Mouse (Mus musculus) small intestine, adult 2 months (tissue): ENCODE data around the gene Eif2b4. TPM values are rescaled to one million over a fixed set of nuclear protein-coding genes. Genes with fewer than 3 reads are reported as not detected.
"Not testable (repeated sequence)": the region's sequence is repeated elsewhere in the genome, so short reads cannot be mapped to it uniquely, and the experiment has no call there.

Experiments
- H3K27ac ChIP-seq: fragments of 200-500 bp; 2 replicates; pipeline ENCODE4 v1.5.1; 2012; ENCODE audit warnings: low read depth, low read length, control low read depth, inconsistent platforms; ENCODE audit not compliant: insufficient read depth
- H3K27me3 ChIP-seq: fragments of 200-500 bp; 2 replicates; pipeline ENCODE4 v1.6.1; 2012; ENCODE audit warnings: mild to moderate bottlenecking, moderate library complexity, low read length, inconsistent platforms; ENCODE audit not compliant: control insufficient read depth, insufficient read depth
- H3K36me3 ChIP-seq: fragments of 200-500 bp; 2 replicates; pipeline ENCODE4 v1.6.1; 2012; ENCODE audit warnings: mild to moderate bottlenecking, low read length, control low read depth, inconsistent platforms; ENCODE audit not compliant: control insufficient read depth, insufficient read depth
- H3K4me1 ChIP-seq: fragments of 200-500 bp; 2 replicates; pipeline ENCODE4 v1.6.1; 2012; ENCODE audit warnings: low read length, inconsistent platforms, mixed read lengths; ENCODE audit not compliant: control insufficient read depth, insufficient read depth, insufficient read length
- H3K4me3 ChIP-seq: fragments of 200-500 bp; 2 replicates; pipeline ENCODE4 v1.5.1; 2012; ENCODE audit warnings: low read depth, mild to moderate bottlenecking, control low read depth, inconsistent platforms, low read length, moderate library complexity
- CTCF ChIP-seq: fragments of 200-500 bp; IDR thresholded peaks from 2 replicates; pipeline ENCODE4 v1.5.1; 2012; ENCODE audit warnings: low read depth, mild to moderate bottlenecking, control low read depth, inconsistent platforms, low read length, moderate library complexity, mixed read lengths; ENCODE audit not compliant: insufficient replicate concordance, insufficient read length; ENCODE audit errors: extremely low read depth
- POLR2A ChIP-seq: fragments of 200-500 bp; IDR thresholded peaks from 2 replicates; pipeline ENCODE4 v1.6.1; 2012; ENCODE audit warnings: low read depth, mild to moderate bottlenecking, control low read depth, inconsistent platforms, low read length, moderate library complexity
- WGBS: fragments of 180-500 bp; shearing (Covaris S2); methylation state at CpG from one replicate; pipeline ENCODE4 v1.1.7; 2018; 5-methylcytosine and 5-hydroxymethylcytosine counted together
- polyA plus RNA-seq: library from polyadenylated mRNA; depleted of rRNA; stranded (reverse); fragments of >200 nt; gene quantifications from 2 replicates; pipeline ENCODE4 v1.2.3, GENCODE M21; 2012

The Eif2b4 gene
- polyA plus RNA-seq, 1 experiment, result 43.2 TPM

GRCm38 (mm10) chr5:31220448-31221303 lies 27.4 kb upstream of the Eif2b4 start, which contains the start of gene Ppm1g:
Gene Ppm1g (minus strand): TSS chr5:31220687.
- under 1% methylated on average over 70 of the region's 70 CpGs for WGBS
- Histone ChIP-seq H3K27ac (peak within 1 kb of the TSS; percentile 70), H3K36me3 (peaks cover under 1% of the 10 kb centered on the region; the same call in 1 of the 2 replicates), H3K4me1 (peaks cover 3% of the 10 kb centered on the region; the same call in 1 of the 2 replicates), H3K27me3 (no peaks in the 10 kb centered on the region), H3K4me3 (peak within 1 kb of the TSS; percentile 84)
- TF ChIP-seq CTCF (peak; percentile 21; the same call in 1 of the 2 replicates), POLR2A (peak; percentile 79)

DNA sequence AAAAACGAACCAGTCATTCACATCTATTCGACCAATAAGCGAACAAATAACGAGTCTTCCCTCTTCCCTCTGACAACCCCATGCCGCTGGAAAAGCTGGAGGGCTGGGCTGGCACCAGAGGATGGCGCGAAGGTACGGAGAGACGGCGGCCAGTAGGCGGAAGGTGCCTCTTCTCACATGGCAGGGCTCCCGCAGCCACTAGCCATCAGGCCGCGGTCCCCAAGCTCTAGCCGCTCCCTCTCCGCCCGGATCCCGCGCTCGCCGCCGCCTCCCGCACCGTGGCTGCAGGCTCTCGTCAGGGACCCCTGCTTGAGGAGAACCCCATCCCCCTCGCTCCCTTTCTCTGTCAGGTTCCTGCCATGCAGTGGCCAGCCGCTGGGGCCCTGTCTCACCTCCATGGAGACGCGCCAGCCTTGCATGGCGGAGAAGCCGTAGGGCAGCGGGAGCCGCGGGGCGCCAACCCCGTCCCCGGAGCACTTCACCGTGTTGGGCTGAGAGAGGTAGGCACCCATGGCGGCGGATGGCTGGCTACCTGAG lies 26.7 kb upstream of the Eif2b4 start:
- TF ChIP-seq POLR2A, result no peak
- no peak for TF ChIP-seq CTCF
- Histone ChIP-seq H3K4me3 (peak overlapping the region; percentile 84), H3K36me3 (peaks cover 2% of the 10 kb centered on the region; the same call in 1 of the 2 replicates), H3K4me1 (peaks cover 3% of the 10 kb centered on the region; the same call in 1 of the 2 replicates), H3K27ac (peak overlapping the region; percentile 70), H3K27me3 (no peaks in the 10 kb centered on the region)
- WGBS, result under 1% methylated on average over 40 of the region's 40 CpGs

- Histone ChIP-seq H3K4me1 (peaks cover 3% of the 10 kb centered on the region; the same call in 1 of the 2 replicates), H3K36me3 (peaks cover 2% of the 10 kb centered on the region; the same call in 1 of the 2 replicates), H3K4me3 (peak overlapping the region; percentile 84), H3K27me3 (no peaks in the 10 kb centered on the region), H3K27ac (peak overlapping the region; percentile 70)
- under 1% methylated on average over 11 of the region's 11 CpGs for WGBS
- TF ChIP-seq CTCF, result no peak
- no peak for TF ChIP-seq POLR2A
Observed at GRCm38 (mm10) chr5:31219474-31219873, 26.2 kb upstream of the Eif2b4 start.

DNA sequence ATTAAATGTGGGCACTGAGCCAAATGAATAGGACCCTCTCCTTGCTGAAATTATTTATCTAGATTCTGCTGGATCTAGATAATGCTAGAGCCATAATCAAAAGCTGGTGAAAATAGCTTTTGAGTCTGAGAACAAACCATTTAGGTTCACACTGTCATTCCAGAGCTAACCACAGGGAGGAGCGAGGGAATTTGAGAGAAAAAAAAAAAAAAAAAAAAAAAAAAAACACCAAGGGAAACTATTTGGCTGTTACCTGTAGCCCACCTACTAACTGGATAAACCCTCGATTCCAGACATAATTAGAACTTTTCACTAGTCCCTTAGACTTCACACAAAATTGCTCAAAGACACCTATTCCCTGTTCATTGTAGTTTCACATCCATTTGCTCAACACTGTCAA lies 25.8 kb upstream of the Eif2b4 start:
- TF ChIP-seq CTCF (no peak), POLR2A (no peak)
- Histone ChIP-seq H3K36me3 (peaks cover 2% of the 10 kb centered on the region; the same call in 1 of the 2 replicates), H3K4me1 (peaks cover 3% of the 10 kb centered on the region; the same call in 1 of the 2 replicates), H3K27ac (no peak overlapping the region), H3K27me3 (no peaks in the 10 kb centered on the region), H3K4me3 (no peak overlapping the region)
- WGBS, result 0% methylated on average over 2 of the region's 2 CpGs

DNA sequence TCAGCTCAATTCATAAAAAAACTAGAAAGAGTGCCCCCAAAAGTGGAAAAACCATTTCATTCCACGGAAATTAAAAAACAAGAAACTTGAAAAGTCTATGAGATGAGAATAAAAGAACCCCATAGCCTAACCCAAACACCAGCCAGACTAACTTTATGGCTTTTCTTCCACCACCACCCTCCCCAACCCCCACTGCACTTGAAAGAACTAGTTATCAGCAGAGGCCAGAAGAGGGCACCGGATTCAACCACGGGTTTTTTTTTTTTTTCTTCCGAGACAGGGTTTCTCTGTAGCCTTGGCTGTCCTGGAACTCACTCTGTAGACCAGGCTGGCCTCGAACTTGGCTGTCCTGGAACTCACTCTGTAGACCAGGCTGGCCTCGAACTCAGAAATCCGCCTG lies 25.1 kb upstream of the Eif2b4 start:
- Histone ChIP-seq H3K36me3 (peaks cover 2% of the 10 kb centered on the region; the same call in 1 of the 2 replicates), H3K4me3 (no peak overlapping the region), H3K27ac (no peak overlapping the region), H3K27me3 (no peaks in the 10 kb centered on the region), H3K4me1 (peaks cover 3% of the 10 kb centered on the region; the same call in 1 of the 2 replicates)
- 34% methylated on average over 7 of the region's 7 CpGs for WGBS
- TF ChIP-seq CTCF (no peak), POLR2A (no peak)

- 78% methylated on average over 6 of the region's 6 CpGs for WGBS
Observed at GRCm38 (mm10) chr5:31216554-31216953, 23.3 kb upstream of the Eif2b4 start.

DNA sequence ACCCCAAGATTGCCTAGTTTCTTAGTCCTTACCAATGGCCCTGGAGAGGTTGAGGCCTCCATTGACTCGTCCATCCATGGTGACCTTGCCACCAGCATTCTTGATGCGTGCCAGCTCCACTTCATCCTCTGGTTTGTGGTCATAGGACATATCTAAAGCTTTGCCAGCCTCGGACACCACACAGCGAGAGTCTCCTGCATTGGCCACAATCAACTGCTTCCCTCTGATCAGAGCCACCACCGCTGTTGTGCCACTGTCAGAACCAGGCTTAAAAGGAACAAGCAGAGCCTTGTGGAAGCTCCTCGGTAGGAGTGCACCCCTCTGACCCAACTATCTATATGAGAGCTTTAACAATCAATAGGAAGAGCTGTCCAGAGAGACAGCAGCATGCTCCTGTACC lies 11.2 kb upstream of the Eif2b4 start:
- H3K4me1 ChIP-seq, result peaks cover 8% of the 10 kb centered on the region
- no peaks in the 10 kb centered on the region for H3K27me3 ChIP-seq
- 90% methylated on average over 6 of the region's 6 CpGs for WGBS
- no peak for TF ChIP-seq CTCF
- TF ChIP-seq POLR2A, result no peak
- no peak overlapping the region for H3K4me3 ChIP-seq
- H3K27ac ChIP-seq, result no peak overlapping the region
- peaks cover 52% of the 10 kb centered on the region for H3K36me3 ChIP-seq

More at GRCm38 (mm10) chr5:31216554-31216953, 23.3 kb upstream of the Eif2b4 start:
- H3K36me3 ChIP-seq, H3K27me3 ChIP-seq, H3K4me3 ChIP-seq, H3K27ac ChIP-seq, H3K4me1 ChIP-seq: not testable (repeated sequence)
